Mouse (Mus musculus) myocyte (in vitro differentiated cells): ENCODE measurements around the gene Coro7.

Experiments used
- E2F4 ChIP-seq: IDR thresholded peaks from one replicate; pipeline ENCODE4 v1.6.1; 2011; ENCODE audit warnings: mild to moderate bottlenecking, control low read depth, moderate library complexity; ENCODE audit not compliant: insufficient read depth
- MAX ChIP-seq: IDR thresholded peaks from one replicate; pipeline ENCODE4 v1.6.1; 2011; ENCODE audit warnings: low read depth, mild to moderate bottlenecking, control low read depth
- POLR2A ChIP-seq: IDR thresholded peaks from one replicate; pipeline ENCODE4 v1.6.1; 2011; ENCODE audit warnings: low read depth, mild to moderate bottlenecking, control low read depth, moderate library complexity; ENCODE audit not compliant: insufficient read length
- TCF12 ChIP-seq: IDR thresholded peaks from one replicate; pipeline ENCODE4 v1.6.1; 2011; ENCODE audit warnings: mild to moderate bottlenecking, control low read depth; ENCODE audit not compliant: poor library complexity, insufficient read depth, severe bottlenecking

DNA sequence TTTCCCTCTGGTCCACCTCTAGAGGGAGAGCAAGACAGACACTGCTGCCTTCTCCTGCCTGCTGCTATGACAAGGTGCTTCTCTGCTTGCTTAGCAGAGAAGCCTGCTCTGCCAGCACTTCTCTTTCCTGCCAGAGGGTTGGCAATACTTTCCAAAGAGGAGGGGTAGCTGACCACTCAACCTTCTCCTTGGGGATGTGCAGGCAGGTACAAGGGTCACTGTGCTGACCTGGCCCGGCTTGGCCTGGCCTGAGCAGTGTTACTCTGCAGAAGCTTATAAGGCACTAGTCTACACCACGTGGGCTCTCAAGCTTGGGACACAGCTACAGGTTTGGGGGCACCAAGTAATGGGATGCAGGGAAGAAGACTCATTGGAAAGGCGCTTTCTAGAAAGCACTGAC, 64.9 kb downstream of the Coro7 start:
- TF ChIP-seq POLR2A: no peak
- TF ChIP-seq TCF12: no peak
- no peak for TF ChIP-seq E2F4
- no peak for TF ChIP-seq MAX
